Mouse (Mus musculus): ENCODE data around the gene Mpped1.

The Mpped1 gene

GRCm38 (mm10) chr15:83779387-83779786 lies at the start of gene Mpped1:
TSS of gene Mpped1 (plus strand) at chr15:83779467.
- no peak for TF ChIP-seq GATA4 (IDR thresholded peaks at IDR 0.05; ENCODE audit: insufficient replicate concordance, low read length)

- no peak for TF ChIP-seq GATA4 (IDR thresholded peaks at IDR 0.05; ENCODE audit: insufficient replicate concordance, low read length)
Observed at GRCm38 (mm10) chr15:83740676-83741422, 38.4 kb upstream of the Mpped1 start.

GRCm38 (mm10) chr15:83742018-83742417 lies 37.2 kb upstream of the Mpped1 start:
- no peak for TF ChIP-seq GATA4 (IDR thresholded peaks at IDR 0.05; ENCODE audit: insufficient replicate concordance, low read length)

- no peak for TF ChIP-seq GATA4 (IDR thresholded peaks at IDR 0.05; ENCODE audit: insufficient replicate concordance, low read length)
Observed at GRCm38 (mm10) chr15:83746311-83746710, 33.0 kb upstream of the Mpped1 start.

- TF ChIP-seq GATA4 (IDR thresholded peaks at IDR 0.05; ENCODE audit: insufficient replicate concordance, low read length) = no peak
Observed at GRCm38 (mm10) chr15:83748986-83749385, 30.3 kb upstream of the Mpped1 start.

GRCm38 (mm10) chr15:83749436-83749835 lies 29.8 kb upstream of the Mpped1 start:
- TF ChIP-seq GATA4 (IDR thresholded peaks at IDR 0.05; ENCODE audit: insufficient replicate concordance, low read length) = no peak

GRCm38 (mm10) chr15:83756742-83757141 lies 22.5 kb upstream of the Mpped1 start:
- TF ChIP-seq GATA4 (IDR thresholded peaks at IDR 0.05; ENCODE audit: insufficient replicate concordance, low read length) = no peak

- no peak for TF ChIP-seq GATA4 (IDR thresholded peaks at IDR 0.05; ENCODE audit: insufficient replicate concordance, low read length)
Observed at GRCm38 (mm10) chr15:83758958-83759357, 20.3 kb upstream of the Mpped1 start.

GRCm38 (mm10) chr15:83760683-83761082 lies 18.6 kb upstream of the Mpped1 start:
- no peak for TF ChIP-seq GATA4 (IDR thresholded peaks at IDR 0.05; ENCODE audit: insufficient replicate concordance, low read length)

GRCm38 (mm10) chr15:83761512-83761911 lies 17.8 kb upstream of the Mpped1 start:
- TF ChIP-seq GATA4 (IDR thresholded peaks at IDR 0.05; ENCODE audit: insufficient replicate concordance, low read length) = no peak

GRCm38 (mm10) chr15:83765388-83766029 lies 13.8 kb upstream of the Mpped1 start:
- TF ChIP-seq GATA4 (IDR thresholded peaks at IDR 0.05; ENCODE audit: insufficient replicate concordance, low read length) = no peak

GRCm38 (mm10) chr15:83771346-83772053 lies 7.8 kb upstream of the Mpped1 start:
- no peak for TF ChIP-seq GATA4 (IDR thresholded peaks at IDR 0.05; ENCODE audit: insufficient replicate concordance, low read length)

- TF ChIP-seq GATA4 (IDR thresholded peaks at IDR 0.05; ENCODE audit: insufficient replicate concordance, low read length) = no peak
Observed at GRCm38 (mm10) chr15:83772460-83772859, 6.8 kb upstream of the Mpped1 start.

- no peak for TF ChIP-seq GATA4 (IDR thresholded peaks at IDR 0.05; ENCODE audit: insufficient replicate concordance, low read length)
Observed at GRCm38 (mm10) chr15:83772953-83773352, 6.3 kb upstream of the Mpped1 start.

- no peak for TF ChIP-seq GATA4 (IDR thresholded peaks at IDR 0.05; ENCODE audit: insufficient replicate concordance, low read length)
Observed at GRCm38 (mm10) chr15:83774922-83775321, 4.3 kb upstream of the Mpped1 start.

All from liver, adult (tissue).